Mouse (Mus musculus) limb, embryonic 14.5 days (tissue): ENCODE results near the gene Sugp2. TPM values are rescaled to one million over a fixed set of nuclear protein-coding genes. Genes with fewer than 3 reads are reported as not detected.

Source experiments
- ATAC-seq: fragments of 200-750 bp; cut with Nextera tagmentation; 2 replicates; pipeline ENCODE4 v1.8.0; 2017; ENCODE audit warnings: low read depth, moderate number of reproducible peaks, moderate TSS enrichment; ENCODE audit not compliant: low FRiP score
- DNase-seq: peaks from one replicate; pipeline ENCODE4 v3.0.0-alpha.2; 2015; ENCODE audit warnings: low spot score
- H3K27ac ChIP-seq: fragments of 300-500 bp; sonication (generic); replicated peaks from 2 replicates; pipeline ENCODE4 v1.5.1; 2014; ENCODE audit warnings: low read depth, mild to moderate bottlenecking, low read length, moderate library complexity, mixed read lengths
- H3K27me3 ChIP-seq: fragments of 300-500 bp; sonication (generic); 2 replicates; pipeline ENCODE4 v1.6.1; 2014; ENCODE audit warnings: low read length, mixed read lengths; ENCODE audit not compliant: control insufficient read depth, insufficient read depth
- H3K36me3 ChIP-seq: fragments of 300-500 bp; sonication (generic); 2 replicates; pipeline ENCODE4 v1.6.1; 2014; ENCODE audit warnings: mild to moderate bottlenecking, low read length, moderate library complexity, mixed read lengths; ENCODE audit not compliant: control insufficient read depth, insufficient read depth
- H3K4me1 ChIP-seq: fragments of 300-500 bp; sonication (generic); 2 replicates; pipeline ENCODE4 v1.6.1; 2014; ENCODE audit warnings: antibody characterized with exemption, low read length, mixed read lengths; ENCODE audit not compliant: control insufficient read depth, insufficient read depth
- H3K4me2 ChIP-seq: fragments of 300-500 bp; sonication (generic); replicated peaks from 2 replicates; pipeline ENCODE4 v1.6.1; 2014; ENCODE audit warnings: low read depth, mild to moderate bottlenecking, low read length, moderate library complexity; ENCODE audit not compliant: severe bottlenecking
- H3K4me3 ChIP-seq: fragments of 300-500 bp; sonication (generic); replicated peaks from 2 replicates; pipeline ENCODE4 v1.5.1; 2014; ENCODE audit warnings: low read length
- H3K9ac ChIP-seq: fragments of 300-500 bp; sonication (generic); 2 replicates; pipeline ENCODE4 v1.6.1; 2014; ENCODE audit warnings: mild to moderate bottlenecking, low read depth, low read length, moderate library complexity; ENCODE audit not compliant: severe bottlenecking
- H3K9me3 ChIP-seq: fragments of 300-500 bp; sonication (generic); 2 replicates; pipeline ENCODE4 v1.6.1; 2016; ENCODE audit warnings: low read length; ENCODE audit not compliant: control insufficient read depth
- POLR2A ChIP-seq: fragments of 200-500 bp; IDR thresholded peaks from 2 replicates; pipeline ENCODE4 v1.8.0; 2012; ENCODE audit warnings: inconsistent platforms, mild to moderate bottlenecking, moderate library complexity, borderline replicate concordance; ENCODE audit not compliant: insufficient read depth, insufficient read length; ENCODE audit errors: extremely low read depth
- WGBS: fragments of 180-500 bp; shearing (Covaris S2); extraction: QIAGEN DNeasy Blood & Tissue Kit; methylation state at CpG from one replicate; pipeline ENCODE4 v1.1.7; 2014; 5-methylcytosine and 5-hydroxymethylcytosine counted together
- polyA plus RNA-seq, 2 experiments: library from polyadenylated mRNA; depleted of rRNA in 1 of 2; stranded (reverse) in 1 of 2; unstranded in 1 of 2; fragments of >200 nt; fragmentation: Nextera tagmentation in 1 of 2; extraction: Ambion mirVana in 1 of 2; gene quantifications; 2 replicates each; pipeline versions ENCODE4 v1.2.1 to v1.2.3; 2012 to 2014

Sugp2 gene
- polyA plus RNA-seq, 2 experiments, result 30.6 to 78.7 TPM

DNA sequence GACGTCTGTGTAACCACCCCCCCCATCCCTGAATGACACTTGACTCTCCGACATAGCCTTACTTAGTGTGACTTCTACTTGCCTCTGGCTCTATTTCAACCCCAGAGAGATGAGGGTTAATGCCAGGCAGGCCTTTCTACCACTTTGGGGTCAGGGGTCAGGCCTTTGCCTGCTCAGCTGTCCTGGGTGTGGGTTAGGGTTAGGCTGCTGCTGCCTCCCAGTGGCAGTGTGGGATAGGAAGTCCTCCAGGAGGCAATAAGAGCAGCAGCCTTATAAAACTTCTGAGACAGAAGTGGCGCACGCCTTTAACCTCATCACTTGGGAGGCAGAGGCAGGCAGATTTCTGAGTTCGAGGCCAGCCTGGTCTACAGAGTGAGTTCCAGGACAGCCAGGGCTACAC, 6.6 kb downstream of the Sugp2 start:
- ATAC-seq (no peak), DNase-seq (no peak)
- Histone ChIP-seq H3K27me3 (no peaks in the 10 kb centered on the region), H3K4me3 (no peak overlapping the region), H3K9me3 (no peaks in the 10 kb centered on the region), H3K4me1 (peaks cover under 1% of the 10 kb centered on the region; the same call in 1 of the 2 replicates), H3K4me2 (no peak overlapping the region), H3K9ac (no peak overlapping the region), H3K27ac (no peak overlapping the region), H3K36me3 (peaks cover 83% of the 10 kb centered on the region)
- WGBS, result 81% methylated on average over 5 of the region's 5 CpGs
- no peak for TF ChIP-seq POLR2A

DNA sequence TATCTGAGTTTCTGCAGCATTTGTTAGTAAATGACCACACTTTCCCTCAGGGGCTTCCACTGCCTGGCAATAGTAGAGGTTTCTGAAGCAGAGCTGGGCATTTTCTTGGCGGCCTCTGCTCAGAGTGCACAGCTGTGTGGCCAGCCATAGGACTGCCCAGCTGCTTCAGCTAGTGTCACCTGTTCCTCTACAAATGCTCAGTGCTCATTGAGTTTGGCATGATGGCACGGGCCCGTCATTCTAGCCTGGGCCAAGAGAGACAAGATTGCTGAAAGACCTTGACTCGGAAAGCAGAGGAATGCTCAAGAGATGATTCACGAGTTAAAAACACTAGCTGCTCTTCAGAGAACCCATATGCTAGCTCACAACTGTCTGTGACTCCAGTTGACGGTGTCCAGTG, 12.6 kb downstream of the Sugp2 start:
- Histone ChIP-seq H3K4me1 (no peaks in the 10 kb centered on the region), H3K9me3 (no peaks in the 10 kb centered on the region), H3K9ac (no peak overlapping the region), H3K27ac (no peak overlapping the region), H3K36me3 (peaks cover 86% of the 10 kb centered on the region), H3K4me2 (no peak overlapping the region), H3K4me3 (no peak overlapping the region), H3K27me3 (no peaks in the 10 kb centered on the region)
- no peak for DNase-seq
- WGBS, result 95% methylated on average over 6 of the region's 6 CpGs
- TF ChIP-seq POLR2A, result no peak
- no peak for ATAC-seq

- WGBS, result 91% methylated on average over 3 of the region's 3 CpGs
- H3K36me3 ChIP-seq, result peaks cover 86% of the 10 kb centered on the region
- TF ChIP-seq POLR2A, result no peak
- DNase-seq (no peak), ATAC-seq (no peak)
- no peaks in the 10 kb centered on the region for H3K27me3 ChIP-seq
- H3K4me2 ChIP-seq, result no peak overlapping the region
- H3K4me1 ChIP-seq, result no peaks in the 10 kb centered on the region
- no peaks in the 10 kb centered on the region for H3K9me3 ChIP-seq
- no peak overlapping the region for H3K9ac ChIP-seq
- no peak overlapping the region for H3K27ac ChIP-seq
- no peak overlapping the region for H3K4me3 ChIP-seq
Measured at GRCm38 (mm10) chr8:70247841-70248240, 13.8 kb downstream of the Sugp2 start.

GRCm38 (mm10) chr8:70254628-70255027, 20.6 kb downstream of the Sugp2 start:
- ATAC-seq, result no peak

GRCm38 (mm10) chr8:70257456-70257855, 23.4 kb downstream of the Sugp2 start:
- H3K4me1 ChIP-seq, result no peaks in the 10 kb centered on the region
- ATAC-seq (no peak), DNase-seq (no peak)
- 87% methylated on average over 3 of the region's 3 CpGs for WGBS
- no peaks in the 10 kb centered on the region for H3K27me3 ChIP-seq
- TF ChIP-seq POLR2A, result no peak
- no peak overlapping the region for H3K9ac ChIP-seq
- no peak overlapping the region for H3K27ac ChIP-seq
- H3K4me2 ChIP-seq, result no peak overlapping the region
- no peak overlapping the region for H3K4me3 ChIP-seq
- H3K9me3 ChIP-seq, result no peaks in the 10 kb centered on the region
- peaks cover 98% of the 10 kb centered on the region for H3K36me3 ChIP-seq

More at GRCm38 (mm10) chr8:70254628-70255027, 20.6 kb downstream of the Sugp2 start:
- H3K36me3 ChIP-seq, result peaks cover 98% of the 10 kb centered on the region
- H3K27me3 ChIP-seq, result no peaks in the 10 kb centered on the region
- no peak overlapping the region for H3K27ac ChIP-seq
- no peaks in the 10 kb centered on the region for H3K4me1 ChIP-seq
- TF ChIP-seq POLR2A, result no peak
- H3K9ac ChIP-seq, result no peak overlapping the region
- H3K4me3 ChIP-seq, result no peak overlapping the region
- no peak overlapping the region for H3K4me2 ChIP-seq
- no peaks in the 10 kb centered on the region for H3K9me3 ChIP-seq
- 84% methylated on average over 1 of the region's 1 CpGs for WGBS
- DNase-seq, result no peak

GRCm38 (mm10) chr8:70258600-70258999, 24.6 kb downstream of the Sugp2 start:
- Histone ChIP-seq H3K9ac (no peak overlapping the region), H3K9me3 (no peaks in the 10 kb centered on the region), H3K4me2 (no peak overlapping the region), H3K27me3 (no peaks in the 10 kb centered on the region), H3K4me1 (no peaks in the 10 kb centered on the region), H3K27ac (no peak overlapping the region), H3K36me3 (peaks cover 98% of the 10 kb centered on the region), H3K4me3 (no peak overlapping the region)
- TF ChIP-seq POLR2A, result no peak
- 95% methylated on average over 5 of the region's 5 CpGs for WGBS
- DNase-seq, result no peak
- no peak for ATAC-seq
